Mouse (Mus musculus) heart, adult 11 months (tissue): Measurements from ENCODE around the gene Asb15.

Experiments used
- DNase-seq: peaks from one replicate; pipeline ENCODE4 v3.0.0; 2022

Gene Asb15

DNA sequence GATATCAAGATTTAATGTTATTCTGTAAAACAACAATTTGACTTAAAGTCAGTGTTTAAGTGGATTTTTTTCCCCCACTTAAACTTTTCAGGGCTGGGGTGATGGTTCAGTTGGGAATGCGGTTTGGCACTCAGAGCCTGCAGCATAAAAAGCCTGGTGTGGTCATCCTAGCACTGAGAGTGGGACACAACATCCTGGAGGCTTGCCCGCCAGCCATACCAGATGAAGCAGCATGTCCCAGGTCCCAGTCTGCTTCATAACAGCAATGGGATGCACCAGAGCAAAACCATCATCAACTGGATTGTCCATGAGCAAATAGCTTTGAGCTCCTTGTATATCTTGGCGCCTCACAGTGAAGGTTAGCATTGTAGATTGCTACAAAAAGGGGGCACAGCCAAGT is 80.7 kb downstream of the Asb15 start:
- peak; percentile 93 for DNase-seq

DNA sequence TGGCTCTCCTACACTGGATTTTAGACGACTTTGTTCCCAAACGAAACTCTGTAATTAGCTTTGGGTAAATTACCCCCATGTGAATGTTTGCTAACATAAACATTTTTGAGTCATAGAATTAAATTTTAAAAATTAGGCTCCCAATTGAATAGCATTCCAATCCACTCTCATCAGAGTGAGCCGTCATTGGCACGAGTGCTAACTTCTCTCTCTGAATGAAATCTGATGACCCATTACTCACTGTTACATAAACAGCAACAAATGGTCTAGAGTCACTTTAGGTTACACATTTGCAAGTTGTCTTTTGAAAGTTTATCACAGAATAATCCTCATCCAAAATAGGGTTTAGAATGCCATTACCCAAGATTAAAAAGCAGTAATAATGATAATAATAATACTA is 81.6 kb downstream of the Asb15 start:
- peak; percentile 88 for DNase-seq

DNA sequence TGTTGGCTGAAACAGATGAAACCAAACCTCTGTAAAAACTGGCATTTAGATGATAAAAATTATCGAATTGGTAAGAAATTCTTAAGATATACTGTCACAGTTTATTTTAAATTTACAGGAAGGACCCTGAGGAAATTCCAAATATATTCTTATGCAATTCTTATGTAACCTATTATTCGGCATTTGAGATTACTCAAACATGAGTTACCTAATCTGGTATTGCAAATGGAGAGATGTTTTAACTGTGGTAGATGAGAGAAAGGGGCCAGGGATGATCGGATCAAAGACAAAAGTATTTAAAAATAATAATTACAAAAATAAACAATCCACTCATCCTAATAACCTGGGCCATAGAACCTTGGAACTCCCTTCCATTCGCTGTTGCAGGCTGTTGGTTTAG is 82.4 kb downstream of the Asb15 start:
- DNase-seq = peak; percentile 36

DNA sequence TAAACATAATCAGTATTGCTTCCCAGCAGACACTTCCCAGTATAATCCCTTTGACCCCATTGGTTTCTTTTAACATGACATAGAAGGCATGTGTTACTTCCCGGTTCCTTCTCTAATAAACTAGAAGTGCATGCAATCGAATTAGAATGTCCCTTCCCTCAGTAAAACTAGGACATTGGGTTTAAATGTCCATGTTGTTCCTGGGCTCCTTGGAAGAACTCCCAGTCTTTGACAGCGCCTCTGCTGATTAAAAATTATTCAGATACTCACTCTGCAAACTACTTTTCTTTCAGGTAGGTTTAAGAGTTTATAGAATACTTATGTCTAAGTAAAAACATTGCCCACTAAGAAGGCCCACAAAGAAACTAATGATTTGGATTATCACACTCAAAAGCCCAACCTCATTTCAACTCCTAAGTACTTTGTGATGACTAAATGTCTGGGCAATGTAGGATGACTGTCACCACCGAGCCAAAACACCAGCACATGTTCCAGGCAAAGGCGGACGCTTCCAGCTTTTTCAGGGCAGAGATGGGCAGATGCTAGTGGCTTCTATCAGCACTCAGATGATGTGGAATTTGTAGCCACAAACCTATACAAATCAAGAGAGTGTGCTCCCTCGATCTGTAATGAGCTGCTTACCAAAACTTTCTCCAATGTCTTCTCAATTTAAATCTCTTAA is 84.3 kb downstream of the Asb15 start:
- DNase-seq = peak; percentile 96

DNA sequence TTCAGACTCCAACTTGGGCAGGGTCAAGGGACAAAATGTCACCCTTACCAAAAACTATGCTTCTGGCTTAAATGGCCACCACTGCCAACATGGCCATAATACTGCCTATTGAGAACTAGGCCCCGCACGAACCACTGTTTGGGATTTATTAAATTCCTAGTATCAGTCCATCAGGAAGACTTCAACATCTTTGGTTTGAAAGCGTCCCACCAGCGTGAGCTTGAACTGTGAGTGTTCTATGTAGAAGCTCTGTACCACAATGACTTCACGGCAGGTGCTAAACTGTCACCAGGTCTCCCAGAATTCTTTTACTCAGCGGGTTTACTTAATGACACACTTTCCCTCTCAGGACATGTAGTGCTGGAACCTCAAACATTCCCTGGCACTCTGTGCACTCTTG is 85.4 kb downstream of the Asb15 start:
- peak; percentile 87 for DNase-seq

DNA sequence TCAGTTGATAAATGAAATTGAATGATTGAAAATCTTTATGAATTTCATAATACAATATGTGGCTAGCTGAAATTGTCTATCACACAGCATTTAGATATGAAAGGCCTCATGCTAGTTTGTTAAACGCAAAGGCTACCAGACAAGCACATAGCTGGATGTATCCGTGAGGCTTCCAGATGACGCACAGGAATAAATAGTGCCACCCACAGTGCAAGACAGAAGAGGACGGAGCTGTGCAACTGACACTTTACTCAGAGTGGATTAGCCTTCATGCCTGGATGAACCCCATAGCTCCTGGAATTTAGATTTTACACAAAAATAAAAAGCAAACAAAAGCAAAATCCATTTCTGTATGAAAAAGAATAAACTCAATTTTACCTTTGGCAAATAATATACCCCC is 86.0 kb downstream of the Asb15 start:
- DNase-seq = peak; percentile 73

DNA sequence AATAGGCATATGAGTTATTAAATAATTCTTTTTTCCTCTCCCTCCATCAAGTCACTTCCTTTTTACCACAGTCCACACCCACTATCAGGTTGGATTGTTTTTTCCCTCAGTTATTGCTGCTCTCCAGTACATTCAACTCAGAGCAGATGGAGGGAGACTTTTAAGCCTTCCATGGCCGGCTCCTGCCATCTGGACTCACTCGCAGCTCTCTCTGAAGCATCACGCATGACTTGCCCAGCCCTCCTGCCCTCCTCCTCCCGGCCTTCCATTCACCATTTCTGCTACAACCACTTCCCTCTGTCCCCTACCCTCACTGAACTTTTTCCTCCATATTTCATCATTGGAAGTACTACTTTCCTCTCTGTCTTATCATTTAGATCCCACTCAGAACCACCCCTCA is 88.8 kb downstream of the Asb15 start:
- peak; percentile 23 for DNase-seq

DNA sequence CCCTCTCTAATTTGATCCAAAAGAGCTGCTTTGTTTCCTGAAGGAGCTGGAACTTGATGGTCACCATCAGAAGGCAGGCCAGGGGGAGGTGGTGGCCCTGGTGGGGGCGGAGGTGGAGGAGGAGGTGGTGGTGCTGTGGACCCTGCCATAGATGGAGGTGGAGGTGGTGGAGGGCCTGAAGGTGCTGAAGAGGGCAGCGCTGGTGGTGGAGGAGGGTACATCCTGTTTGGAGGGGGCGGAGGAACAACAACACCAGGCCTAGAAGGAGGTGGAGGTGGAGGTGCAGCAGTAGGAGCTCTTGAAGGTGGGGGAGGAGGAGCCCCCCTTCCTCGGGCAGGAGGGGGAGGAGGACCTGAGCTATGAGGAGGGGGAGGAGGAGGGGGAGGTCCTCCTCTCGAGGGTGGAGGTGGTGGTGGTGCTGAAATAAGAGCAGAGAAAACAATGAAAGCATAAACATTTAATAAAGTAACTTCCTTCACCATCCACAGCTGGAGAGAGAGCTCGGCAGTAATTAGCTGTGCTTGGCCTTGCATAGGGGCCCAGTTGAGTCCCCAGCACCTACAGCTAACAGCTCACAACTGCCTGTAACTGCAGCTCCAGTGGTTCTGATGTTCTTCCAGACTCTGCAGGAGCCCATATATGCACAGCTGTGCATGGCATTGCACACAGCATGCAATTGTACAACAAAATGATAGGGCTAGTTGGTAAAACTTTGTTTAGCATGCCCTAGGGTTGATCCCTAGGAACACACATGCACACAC is 91.5 kb downstream of the Asb15 start:
- DNase-seq = peak; percentile 87

DNA sequence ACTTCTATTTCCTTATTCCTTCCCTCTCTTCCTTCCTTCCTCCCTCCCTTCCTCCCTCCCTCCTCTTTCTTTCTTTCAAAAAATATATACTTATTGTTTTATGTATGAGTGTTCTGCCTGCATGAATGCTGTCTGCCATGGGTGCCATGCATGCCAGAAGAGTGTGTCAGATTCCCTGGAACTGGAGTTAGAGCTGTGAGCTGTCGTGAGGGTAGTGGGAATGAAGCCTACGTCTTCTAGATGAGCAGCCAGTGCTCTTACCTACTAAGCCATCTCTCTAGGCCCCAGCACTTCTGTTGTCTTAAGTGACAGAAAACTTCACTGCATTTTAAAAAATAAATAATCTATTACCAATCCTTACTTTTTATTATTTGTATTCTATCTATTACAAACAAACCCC is 93.0 kb downstream of the Asb15 start:
- DNase-seq = peak; percentile 66

DNA sequence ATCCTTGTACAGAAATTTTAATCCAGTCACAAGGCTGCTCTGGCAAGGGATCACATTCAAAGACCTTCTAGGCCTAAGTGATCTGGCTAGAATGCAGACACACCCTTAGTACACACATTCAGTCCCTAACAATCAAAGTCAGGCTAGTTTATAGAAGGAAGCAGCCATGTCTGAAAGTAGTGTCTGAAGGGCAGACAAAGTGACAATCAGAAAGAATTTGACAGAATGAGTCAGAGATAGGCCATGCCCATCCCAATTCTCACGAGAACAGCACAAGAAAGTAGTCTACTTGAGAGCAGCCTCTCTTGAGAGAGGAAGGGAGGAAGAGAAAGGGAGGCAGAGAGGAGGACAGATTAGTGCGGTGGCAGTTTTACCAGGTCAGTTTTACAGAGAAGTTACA is 94.2 kb downstream of the Asb15 start:
- peak; percentile 71 for DNase-seq
